Mouse (Mus musculus) stomach, postnatal 0 days (tissue): Measurements from ENCODE around the gene Tmem41b. TPM values are rescaled to one million over a fixed set of nuclear protein-coding genes. Genes with fewer than 3 reads are reported as not detected.

Source experiments
- ATAC-seq: fragments of 200-750 bp; cut with Nextera tagmentation; 2 replicates; pipeline ENCODE4 v1.8.0; 2017; ENCODE audit not compliant: low FRiP score, low TSS enrichment
- DNase-seq: peaks from one replicate; pipeline ENCODE4 v3.0.0-alpha.2; 2016; ENCODE audit warnings: low spot score
- H3K27ac ChIP-seq: fragments of 300-500 bp; sonication (generic); replicated peaks from 2 replicates; pipeline ENCODE4 v1.5.1; 2014; ENCODE audit warnings: mild to moderate bottlenecking, control low read depth
- H3K27me3 ChIP-seq: fragments of 300-500 bp; sonication (generic); 2 replicates; pipeline ENCODE4 v1.6.1; 2014; ENCODE audit warnings: low read length; ENCODE audit not compliant: control insufficient read depth, insufficient read depth
- H3K36me3 ChIP-seq: fragments of 300-500 bp; sonication (generic); 2 replicates; pipeline ENCODE4 v1.6.1; 2014; ENCODE audit warnings: low read length, mixed read lengths; ENCODE audit not compliant: control insufficient read depth, insufficient read depth
- H3K4me1 ChIP-seq: fragments of 300-500 bp; sonication (generic); replicated peaks from 2 replicates; pipeline ENCODE4 v1.6.1; 2014; ENCODE audit warnings: antibody characterized with exemption; ENCODE audit not compliant: control insufficient read depth, insufficient read depth
- H3K4me2 ChIP-seq: fragments of 300-500 bp; sonication (generic); replicated peaks from 2 replicates; pipeline ENCODE4 v1.6.1; 2014; ENCODE audit warnings: low read depth, mild to moderate bottlenecking, control low read depth, moderate library complexity
- H3K4me3 ChIP-seq: fragments of 300-500 bp; sonication (generic); 2 replicates; pipeline ENCODE4 v1.5.1; 2014; ENCODE audit warnings: low read depth, low read length, control low read depth
- H3K9ac ChIP-seq: fragments of 300-500 bp; sonication (generic); 2 replicates; pipeline ENCODE4 v1.6.1; 2014; ENCODE audit warnings: mild to moderate bottlenecking, low read length, control low read depth, mixed read lengths
- H3K9me3 ChIP-seq: fragments of 300-500 bp; sonication (generic); 2 replicates; pipeline ENCODE4 v1.6.1; 2016; ENCODE audit warnings: low read length; ENCODE audit not compliant: control insufficient read depth
- CTCF ChIP-seq: IDR thresholded peaks from 2 replicates; pipeline ENCODE4 v1.5.1; 2016; ENCODE audit warnings: antibody characterized with exemption, low read depth, mild to moderate bottlenecking, moderate library complexity
- EP300 ChIP-seq: optimal IDR thresholded peaks from 2 replicates; pipeline ENCODE3; 2016; ENCODE audit warnings: antibody characterized with exemption
- WGBS: fragments of 180-500 bp; shearing (Covaris S2); extraction: QIAGEN DNeasy Blood & Tissue Kit; methylation state at CpG from one replicate; pipeline ENCODE4 v1.1.7; 2014; 5-methylcytosine and 5-hydroxymethylcytosine counted together
- polyA plus RNA-seq: library from polyadenylated mRNA; unstranded; fragments of >200 nt; fragmentation: Nextera tagmentation; extraction: Ambion mirVana; gene quantifications from 2 replicates; pipeline ENCODE4 v1.2.1, GENCODE M21; 2015

The Tmem41b gene
- polyA plus RNA-seq, 1 experiment from 2014 or later: 88.5 TPM

- Histone ChIP-seq H3K4me1 (no peaks in the 10 kb centered on the region), H3K4me3 (no peak overlapping the region), H3K9me3 (no peaks in the 10 kb centered on the region), H3K9ac (no peak overlapping the region), H3K27me3 (no peaks in the 10 kb centered on the region), H3K36me3 (peaks cover 10% of the 10 kb centered on the region; the same call in 1 of the 2 replicates), H3K27ac (no peak overlapping the region), H3K4me2 (no peak overlapping the region)
- TF ChIP-seq EP300: no peak
- no peak for TF ChIP-seq CTCF
- ATAC-seq (no peak), DNase-seq (no peak)
- 88% methylated on average over 4 of the region's 4 CpGs for WGBS
Observed at GRCm38 (mm10) chr7:109922889-109923288, 63.8 kb downstream of the Tmem41b start.

Other genes starting within 250 kb of the Tmem41b start
- 103 and 106 TPM in 2 replicates for gene Tmem9b, start 234.1 kb downstream of the Tmem41b start, polyA plus RNA-seq
- gene Nrip3, start 204.9 kb downstream of the Tmem41b start, polyA plus RNA-seq: 0.63 and 0.73 TPM in 2 replicates
- 0.79 and 0.96 TPM in 2 replicates for gene Scube2, start 121.2 kb downstream of the Tmem41b start, polyA plus RNA-seq
- gene Dennd5a, start 26.5 kb downstream of the Tmem41b start, polyA plus RNA-seq: 13.8 and 14.5 TPM in 2 replicates
- gene Ipo7, start 31.3 kb upstream of the Tmem41b start, polyA plus RNA-seq: 15.6 and 16.5 TPM in 2 replicates
- gene Zfp143, start 74.3 kb upstream of the Tmem41b start, polyA plus RNA-seq: 6.0 and 6.4 TPM in 2 replicates
- gene Wee1, start 135.1 kb upstream of the Tmem41b start, polyA plus RNA-seq: 14.5 and 16.6 TPM in 2 replicates
- 10.7 and 10.8 TPM in 2 replicates for gene Swap70, start 234.8 kb upstream of the Tmem41b start, polyA plus RNA-seq